Mouse (Mus musculus) heart, postnatal 0 days (tissue): ENCODE data around the gene Ptpn6.

Experiments used
- CTCF ChIP-seq: IDR thresholded peaks from 2 replicates; pipeline ENCODE4 v1.5.1; 2016; ENCODE audit warnings: antibody characterized with exemption, control low read depth, low read depth
- EP300 ChIP-seq: IDR thresholded peaks from 2 replicates; pipeline ENCODE4 v1.6.1; 2016; ENCODE audit warnings: antibody characterized with exemption, low read depth

- TF ChIP-seq CTCF = peak; percentile 94
- no peak for TF ChIP-seq EP300
Observed at GRCm38 (mm10) chr6:124759259-124759658, 20.7 kb upstream of the Ptpn6 start.
